Mouse (Mus musculus): Measurements from ENCODE around the gene Olfr329-ps. TPM values are rescaled to one million over a fixed set of nuclear protein-coding genes. Genes with fewer than 3 reads are reported as not detected.
A peak's percentile ranks its signal among the peaks of the same experiment; 100 is the strongest.

Olfr329-ps gene
- polyA plus RNA-seq (2014; fragmentation: Nextera tagmentation; extraction: Ambion mirVana), result not detected in 2 replicates

DNA sequence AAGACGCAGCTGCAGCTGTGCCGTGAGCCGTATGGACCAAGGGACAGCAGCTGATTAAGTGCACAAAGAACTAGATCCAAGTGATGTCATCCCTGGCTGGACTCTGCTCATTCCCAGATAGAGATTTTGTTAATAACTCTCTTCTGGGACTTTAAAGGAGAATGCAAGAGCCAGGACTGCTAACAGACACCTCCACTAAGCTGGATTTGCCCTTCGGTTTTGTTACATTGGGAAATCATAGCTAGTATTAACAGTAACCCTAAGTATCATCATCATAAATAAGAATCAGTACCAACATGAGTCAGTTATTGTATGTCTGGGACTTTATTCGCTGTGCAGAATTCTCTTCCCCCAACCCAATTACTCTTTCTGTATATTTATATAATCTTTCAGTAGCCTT is at the start of gene Olfr329-ps:
Gene Olfr329-ps (minus strand): TSS at position 101 of the 400 bp plus-strand sequence.
- no peak for DNase-seq (ENCODE audit: low spot score)
- no peak for ATAC-seq (replicated peaks; ENCODE audit: insufficient number of reproducible peaks, low FRiP score, low TSS enrichment, low read depth)
- Histone ChIP-seq H3K27me3 (ENCODE audit: control insufficient read depth, insufficient read depth, low read length) (no peaks in the 10 kb centered on the region), H3K9ac (replicated peaks; ENCODE audit: low read length) (no peak within 1 kb of the TSS), H3K36me3 (replicated peaks; ENCODE audit: control insufficient read depth, insufficient read depth, low read depth, low read length) (no peaks in the 10 kb centered on the region), H3K4me3 (ENCODE audit: low read depth, low read length) (no peak within 1 kb of the TSS), H3K4me1 (ENCODE audit: control insufficient read depth, insufficient read depth, low read length) (no peaks in the 10 kb centered on the region), H3K9me3 (replicated peaks; ENCODE audit: control insufficient read depth, low read length) (no peaks in the 10 kb centered on the region), H3K27ac (replicated peaks; ENCODE audit: low read depth, low read length) (no peak within 1 kb of the TSS), H3K4me2 (ENCODE audit: low read depth, low read length) (no peak within 1 kb of the TSS)
- WGBS, result 83% methylated on average over 5 of the region's 5 CpGs

DNA sequence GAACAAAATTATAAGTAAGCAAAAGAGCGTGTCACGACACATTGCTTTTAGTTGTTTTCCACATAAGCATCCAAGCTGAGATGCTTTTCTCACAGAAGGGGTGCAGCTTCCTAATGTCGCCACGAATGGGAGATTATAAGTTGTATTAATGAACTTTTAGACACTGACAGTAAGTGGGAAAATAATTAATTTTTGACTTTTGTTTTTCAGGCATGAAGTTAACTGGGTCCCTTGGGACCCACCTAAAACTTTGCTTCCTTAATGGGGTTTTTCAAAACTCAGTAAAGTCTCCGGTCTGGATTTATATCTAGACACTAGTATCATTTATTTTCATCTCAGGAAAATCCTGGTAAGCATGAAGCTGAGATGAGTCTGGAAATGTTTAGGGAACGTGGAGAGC is 48.6 kb upstream of the Olfr329-ps start, which contains the start of gene Olfr324:
Gene Olfr324 (plus strand): TSS at position 301 of the 400 bp plus-strand sequence.
- Histone ChIP-seq H3K9ac (replicated peaks; ENCODE audit: low read length) (no peak within 1 kb of the TSS), H3K36me3 (replicated peaks; ENCODE audit: control insufficient read depth, insufficient read depth, low read depth, low read length) (no peaks in the 10 kb centered on the region), H3K9me3 (replicated peaks; ENCODE audit: control insufficient read depth, low read length) (no peaks in the 10 kb centered on the region), H3K27me3 (ENCODE audit: control insufficient read depth, insufficient read depth, low read length) (no peaks in the 10 kb centered on the region), H3K4me2 (ENCODE audit: low read depth, low read length) (no peak within 1 kb of the TSS), H3K4me3 (ENCODE audit: low read depth, low read length) (no peak within 1 kb of the TSS), H3K4me1 (ENCODE audit: control insufficient read depth, insufficient read depth, low read length) (no peaks in the 10 kb centered on the region), H3K27ac (replicated peaks; ENCODE audit: low read depth, low read length) (no peak within 1 kb of the TSS)
- WGBS, result 83% methylated on average over 6 of the region's 6 CpGs
- DNase-seq (ENCODE audit: low spot score) (no peak), ATAC-seq (replicated peaks; ENCODE audit: insufficient number of reproducible peaks, low FRiP score, low TSS enrichment, low read depth) (no peak)

DNA sequence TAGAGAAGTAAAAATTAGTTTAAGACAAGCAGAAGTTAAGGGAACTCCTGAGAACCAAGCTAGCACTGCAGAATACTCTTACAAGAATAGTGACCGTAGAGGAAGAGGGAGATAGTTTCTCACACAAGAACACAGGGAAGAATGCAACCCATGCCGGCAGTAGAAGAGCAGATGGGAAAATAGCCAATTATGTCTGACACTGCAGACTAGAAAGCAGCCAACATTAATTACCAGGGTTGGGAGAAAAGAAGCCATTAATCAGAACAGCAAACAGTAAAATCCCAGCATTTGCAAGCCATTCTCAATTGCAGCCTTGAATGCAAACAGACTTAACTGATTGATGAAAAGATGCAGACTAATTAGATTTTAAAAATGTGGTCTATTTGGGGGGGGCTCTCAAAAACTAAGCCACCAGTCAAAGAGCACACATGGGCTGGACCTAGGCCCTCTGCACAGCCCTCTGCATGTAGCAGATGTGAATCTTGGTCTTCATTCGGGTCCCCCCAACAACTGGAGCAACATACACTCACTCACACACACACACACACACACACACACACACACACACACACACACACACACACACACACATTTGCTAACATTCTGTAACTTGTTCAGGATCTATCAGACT is 42.5 kb upstream of the Olfr329-ps start:
- Histone ChIP-seq H3K4me3 (ENCODE audit: low read depth, low read length) (no peak overlapping the region), H3K9me3 (replicated peaks; ENCODE audit: control insufficient read depth, low read length) (no peaks in the 10 kb centered on the region), H3K4me2 (ENCODE audit: low read depth, low read length) (no peak overlapping the region), H3K36me3 (replicated peaks; ENCODE audit: control insufficient read depth, insufficient read depth, low read depth, low read length) (no peaks in the 10 kb centered on the region), H3K4me1 (ENCODE audit: control insufficient read depth, insufficient read depth, low read length) (no peaks in the 10 kb centered on the region), H3K9ac (replicated peaks; ENCODE audit: low read length) (no peak overlapping the region), H3K27ac (replicated peaks; ENCODE audit: low read depth, low read length) (no peak overlapping the region), H3K27me3 (ENCODE audit: control insufficient read depth, insufficient read depth, low read length) (no peaks in the 10 kb centered on the region)
- ATAC-seq (replicated peaks; ENCODE audit: insufficient number of reproducible peaks, low FRiP score, low TSS enrichment, low read depth) (no peak), DNase-seq (ENCODE audit: low spot score) (no peak)
- WGBS, result 68% methylated on average over 3 of the region's 3 CpGs

DNA sequence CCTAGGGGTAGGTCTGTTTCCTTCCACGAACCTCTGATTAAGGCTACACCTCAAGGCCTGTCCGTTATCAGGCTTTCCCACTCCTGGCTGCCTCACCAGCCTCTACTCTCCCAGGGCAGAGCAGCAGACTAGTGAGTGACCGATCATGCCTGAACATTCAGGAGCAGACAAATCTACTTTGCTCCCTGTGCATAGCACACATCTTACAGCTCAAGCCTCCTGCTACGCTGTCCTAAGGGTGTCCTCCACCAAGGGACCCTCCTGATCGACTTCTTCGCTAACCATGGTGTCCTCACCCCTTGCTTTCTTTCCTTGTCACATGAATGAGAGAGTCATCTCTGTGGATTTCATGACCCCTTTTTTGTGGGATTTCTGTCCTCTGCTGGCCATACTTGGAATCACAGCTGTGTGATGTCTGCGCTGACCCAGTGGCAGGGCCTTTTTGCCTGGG is 41.7 kb upstream of the Olfr329-ps start:
- DNase-seq (ENCODE audit: low spot score), result peak; percentile 54
- WGBS, result 72% methylated on average over 7 of the region's 7 CpGs
- H3K9ac ChIP-seq (replicated peaks; ENCODE audit: low read length), result no peak overlapping the region
- no peaks in the 10 kb centered on the region for H3K27me3 ChIP-seq (ENCODE audit: control insufficient read depth, insufficient read depth, low read length)
- H3K4me2 ChIP-seq (ENCODE audit: low read depth, low read length), result no peak overlapping the region
- no peaks in the 10 kb centered on the region for H3K9me3 ChIP-seq (replicated peaks; ENCODE audit: control insufficient read depth, low read length)
- no peak overlapping the region for H3K4me3 ChIP-seq (ENCODE audit: low read depth, low read length)
- H3K27ac ChIP-seq (replicated peaks; ENCODE audit: low read depth, low read length), result no peak overlapping the region
- no peak for ATAC-seq (replicated peaks; ENCODE audit: insufficient number of reproducible peaks, low FRiP score, low TSS enrichment, low read depth)
- H3K4me1 ChIP-seq (ENCODE audit: control insufficient read depth, insufficient read depth, low read length), result no peaks in the 10 kb centered on the region
- H3K36me3 ChIP-seq (replicated peaks; ENCODE audit: control insufficient read depth, insufficient read depth, low read depth, low read length), result no peaks in the 10 kb centered on the region

DNA sequence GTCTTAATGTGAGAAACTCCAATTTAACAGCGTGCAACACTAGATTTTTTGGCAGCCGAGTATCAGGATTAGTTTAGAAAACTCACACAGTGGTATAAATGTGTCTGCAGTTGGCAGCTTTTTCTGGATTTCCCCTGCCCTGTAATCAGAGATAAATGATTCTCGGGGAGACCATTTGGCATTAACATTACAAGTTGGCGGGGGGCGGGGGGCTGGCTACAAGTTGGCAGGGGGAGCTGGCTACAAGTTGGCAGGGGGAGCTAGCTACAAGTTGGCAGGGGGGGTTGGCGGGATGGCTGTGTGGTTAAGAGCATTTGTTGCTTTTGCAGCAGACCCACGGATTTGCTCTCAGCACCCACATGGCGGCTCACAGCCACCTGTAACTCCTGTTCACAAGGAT is 32.4 kb upstream of the Olfr329-ps start:
- no peak for ATAC-seq (replicated peaks; ENCODE audit: insufficient number of reproducible peaks, low FRiP score, low TSS enrichment, low read depth)

DNA sequence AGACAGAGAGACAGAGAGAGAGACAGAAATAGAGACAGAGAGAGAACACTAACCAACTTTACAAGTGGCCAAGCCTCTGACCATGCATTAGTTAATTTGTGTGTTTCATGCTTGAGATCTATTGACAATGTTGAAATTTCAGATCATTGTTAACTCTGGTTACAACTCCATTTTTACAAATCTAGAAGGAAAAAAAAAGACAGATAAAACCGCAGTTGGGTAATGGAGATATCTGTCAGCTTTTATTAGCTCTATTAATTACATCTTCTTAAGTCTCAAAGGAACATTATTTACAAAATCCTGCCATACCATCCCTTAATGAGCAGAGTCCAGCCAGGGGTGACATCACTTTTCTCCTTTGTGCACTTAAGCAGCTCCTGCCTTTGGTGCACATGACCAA is 31.2 kb upstream of the Olfr329-ps start, which contains the start of gene Olfr325:
Gene Olfr325 (plus strand): TSS at position 301 of the 400 bp plus-strand sequence.
- H3K27me3 ChIP-seq (ENCODE audit: control insufficient read depth, insufficient read depth, low read length), result no peaks in the 10 kb centered on the region
- DNase-seq (ENCODE audit: low spot score), result no peak

More for the DNA sequence above, 32.4 kb upstream of the Olfr329-ps start:
- Histone ChIP-seq H3K4me1 (ENCODE audit: control insufficient read depth, insufficient read depth, low read length) (no peaks in the 10 kb centered on the region), H3K4me2 (ENCODE audit: low read depth, low read length) (no peak overlapping the region), H3K36me3 (replicated peaks; ENCODE audit: control insufficient read depth, insufficient read depth, low read depth, low read length) (no peaks in the 10 kb centered on the region), H3K9ac (replicated peaks; ENCODE audit: low read length) (no peak overlapping the region), H3K4me3 (ENCODE audit: low read depth, low read length) (no peak overlapping the region), H3K27me3 (ENCODE audit: control insufficient read depth, insufficient read depth, low read length) (no peaks in the 10 kb centered on the region), H3K9me3 (replicated peaks; ENCODE audit: control insufficient read depth, low read length) (no peaks in the 10 kb centered on the region), H3K27ac (replicated peaks; ENCODE audit: low read depth, low read length) (no peak overlapping the region)
- 82% methylated on average over 8 of the region's 8 CpGs for WGBS
- DNase-seq (ENCODE audit: low spot score), result no peak

DNA sequence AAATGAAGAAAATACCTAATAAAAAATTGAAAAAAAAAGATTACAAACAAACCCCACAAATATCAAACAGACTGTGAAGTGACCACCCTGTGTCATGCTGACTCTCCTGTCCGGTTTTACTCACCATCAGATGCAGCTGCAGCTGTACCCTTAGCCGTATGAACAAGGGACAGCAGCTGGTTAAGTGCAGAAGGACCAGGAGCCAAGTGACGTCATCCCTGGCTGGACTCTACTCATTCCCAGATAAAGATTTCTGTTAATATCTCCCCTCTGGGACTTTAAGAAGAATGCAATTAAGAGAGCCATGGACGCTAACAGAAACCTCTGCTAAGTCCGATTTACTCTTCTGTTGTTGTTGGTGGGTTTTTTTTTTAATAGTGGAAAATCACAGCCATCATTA is 24.2 kb upstream of the Olfr329-ps start, which contains the start of gene Olfr224:
Gene Olfr224 (minus strand): TSS at position 149 of the 400 bp plus-strand sequence.
- no peak within 1 kb of the TSS for H3K9ac ChIP-seq (replicated peaks; ENCODE audit: low read length)
- no peak within 1 kb of the TSS for H3K4me2 ChIP-seq (ENCODE audit: low read depth, low read length)
- WGBS, result 82% methylated on average over 5 of the region's 5 CpGs
- no peak for DNase-seq (ENCODE audit: low spot score)
- no peak within 1 kb of the TSS for H3K27ac ChIP-seq (replicated peaks; ENCODE audit: low read depth, low read length)
- no peaks in the 10 kb centered on the region for H3K27me3 ChIP-seq (ENCODE audit: control insufficient read depth, insufficient read depth, low read length)
- no peak for ATAC-seq (replicated peaks; ENCODE audit: insufficient number of reproducible peaks, low FRiP score, low TSS enrichment, low read depth)
- H3K4me3 ChIP-seq (ENCODE audit: low read depth, low read length), result no peak within 1 kb of the TSS
- no peaks in the 10 kb centered on the region for H3K9me3 ChIP-seq (replicated peaks; ENCODE audit: control insufficient read depth, low read length)
- H3K4me1 ChIP-seq (ENCODE audit: control insufficient read depth, insufficient read depth, low read length), result no peaks in the 10 kb centered on the region
- H3K36me3 ChIP-seq (replicated peaks; ENCODE audit: control insufficient read depth, insufficient read depth, low read depth, low read length), result no peaks in the 10 kb centered on the region

More for the DNA sequence above, 31.2 kb upstream of the Olfr329-ps start, which contains the start of gene Olfr325:
- ATAC-seq (replicated peaks; ENCODE audit: insufficient number of reproducible peaks, low FRiP score, low TSS enrichment, low read depth), result no peak
- WGBS, result 83% methylated on average over 1 of the region's 1 CpGs
- H3K9ac ChIP-seq (replicated peaks; ENCODE audit: low read length), result no peak within 1 kb of the TSS
- no peak within 1 kb of the TSS for H3K27ac ChIP-seq (replicated peaks; ENCODE audit: low read depth, low read length)
- no peaks in the 10 kb centered on the region for H3K9me3 ChIP-seq (replicated peaks; ENCODE audit: control insufficient read depth, low read length)
- H3K4me3 ChIP-seq (ENCODE audit: low read depth, low read length), result no peak within 1 kb of the TSS
- no peaks in the 10 kb centered on the region for H3K36me3 ChIP-seq (replicated peaks; ENCODE audit: control insufficient read depth, insufficient read depth, low read depth, low read length)
- H3K4me2 ChIP-seq (ENCODE audit: low read depth, low read length), result no peak within 1 kb of the TSS
- no peaks in the 10 kb centered on the region for H3K4me1 ChIP-seq (ENCODE audit: control insufficient read depth, insufficient read depth, low read length)

DNA sequence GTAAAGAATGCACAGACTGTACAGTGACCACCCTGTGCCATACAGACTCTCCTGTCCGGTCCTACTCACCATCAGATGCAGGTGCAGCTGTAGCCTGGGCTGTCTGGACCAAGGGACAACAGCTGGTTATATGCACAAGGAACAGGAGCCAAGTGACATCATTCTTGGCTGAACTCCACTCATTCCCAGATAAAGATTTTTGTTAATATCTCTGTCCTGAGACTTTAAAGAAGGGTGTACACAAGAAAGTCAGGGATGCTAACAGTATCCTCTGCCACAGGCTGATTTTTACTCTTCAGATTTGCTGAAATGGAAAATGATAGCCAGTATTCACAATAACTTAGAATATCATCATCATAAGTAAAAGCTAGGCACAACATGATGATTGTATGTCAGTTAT is 9.3 kb upstream of the Olfr329-ps start, which contains the start of gene Olfr328:
Gene Olfr328 (minus strand): TSS at position 101 of the 400 bp plus-strand sequence.
- DNase-seq (ENCODE audit: low spot score), result no peak
- no peak within 1 kb of the TSS for H3K9ac ChIP-seq (replicated peaks; ENCODE audit: low read length)
- no peak within 1 kb of the TSS for H3K4me3 ChIP-seq (ENCODE audit: low read depth, low read length)
- no peak within 1 kb of the TSS for H3K4me2 ChIP-seq (ENCODE audit: low read depth, low read length)
- H3K4me1 ChIP-seq (ENCODE audit: control insufficient read depth, insufficient read depth, low read length), result no peaks in the 10 kb centered on the region
- ATAC-seq (replicated peaks; ENCODE audit: insufficient number of reproducible peaks, low FRiP score, low TSS enrichment, low read depth), result no peak
- no peak within 1 kb of the TSS for H3K27ac ChIP-seq (replicated peaks; ENCODE audit: low read depth, low read length)
- H3K27me3 ChIP-seq (ENCODE audit: control insufficient read depth, insufficient read depth, low read length), result no peaks in the 10 kb centered on the region
- 92% methylated on average over 1 of the region's 1 CpGs for WGBS
- no peaks in the 10 kb centered on the region for H3K36me3 ChIP-seq (replicated peaks; ENCODE audit: control insufficient read depth, insufficient read depth, low read depth, low read length)
- H3K9me3 ChIP-seq (replicated peaks; ENCODE audit: control insufficient read depth, low read length), result no peaks in the 10 kb centered on the region

Data from embryonic facial prominence, embryonic 11.5 days (tissue).